Mouse (Mus musculus) Muller cell, postnatal 12 days (primary cell): ENCODE measurements around the gene Col25a1.

Experiments used
- DNase-seq: peaks from one replicate; pipeline ENCODE4 v3.0.0-alpha.2; 2015; ENCODE audit errors: inconsistent ontology term

The Col25a1 gene

GRCm38 (mm10) chr3:130161323-130161917 lies 30.1 kb downstream of the Col25a1 start:
- no peak for DNase-seq

DNA sequence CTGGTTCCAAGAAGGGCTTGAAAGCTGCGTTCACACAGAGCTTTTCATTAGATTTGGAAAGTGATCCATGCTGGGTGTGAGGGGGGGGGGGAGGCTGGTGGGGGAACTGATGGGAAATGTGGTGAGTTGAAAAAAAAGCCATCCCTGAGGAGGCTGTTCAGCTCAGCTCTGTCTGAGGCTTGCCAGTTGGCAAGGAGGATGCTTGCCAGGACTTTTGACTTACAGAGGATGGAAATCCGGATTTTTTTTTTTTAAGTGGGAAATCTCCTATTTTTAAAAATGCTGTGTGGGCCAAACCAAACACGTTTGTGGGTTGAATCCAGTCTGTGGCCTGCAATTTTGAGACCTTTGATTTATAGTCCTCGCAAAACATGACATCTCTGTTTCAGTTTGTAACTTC lies 35.6 kb downstream of the Col25a1 start:
- no peak for DNase-seq

DNA sequence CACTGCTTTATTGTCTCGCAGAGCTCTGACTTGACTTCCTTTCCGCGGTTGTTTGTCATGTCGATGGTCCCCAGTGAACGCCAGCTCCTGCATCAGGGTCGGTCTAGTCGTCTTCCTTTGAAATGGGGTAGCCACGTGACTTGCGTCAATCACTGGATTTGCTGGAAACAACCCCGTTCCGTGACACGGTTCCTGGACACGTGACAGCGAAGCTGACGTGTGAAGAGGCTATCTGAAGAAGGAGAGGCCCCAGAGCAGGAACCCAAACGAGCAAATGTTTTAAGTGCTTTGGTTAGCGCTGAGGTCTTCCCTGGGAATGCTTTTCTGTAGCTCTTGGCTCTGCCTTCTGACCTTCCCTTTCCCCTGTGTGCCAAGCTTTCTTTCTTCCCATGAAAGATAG lies 41.5 kb downstream of the Col25a1 start:
- no peak for DNase-seq

DNA sequence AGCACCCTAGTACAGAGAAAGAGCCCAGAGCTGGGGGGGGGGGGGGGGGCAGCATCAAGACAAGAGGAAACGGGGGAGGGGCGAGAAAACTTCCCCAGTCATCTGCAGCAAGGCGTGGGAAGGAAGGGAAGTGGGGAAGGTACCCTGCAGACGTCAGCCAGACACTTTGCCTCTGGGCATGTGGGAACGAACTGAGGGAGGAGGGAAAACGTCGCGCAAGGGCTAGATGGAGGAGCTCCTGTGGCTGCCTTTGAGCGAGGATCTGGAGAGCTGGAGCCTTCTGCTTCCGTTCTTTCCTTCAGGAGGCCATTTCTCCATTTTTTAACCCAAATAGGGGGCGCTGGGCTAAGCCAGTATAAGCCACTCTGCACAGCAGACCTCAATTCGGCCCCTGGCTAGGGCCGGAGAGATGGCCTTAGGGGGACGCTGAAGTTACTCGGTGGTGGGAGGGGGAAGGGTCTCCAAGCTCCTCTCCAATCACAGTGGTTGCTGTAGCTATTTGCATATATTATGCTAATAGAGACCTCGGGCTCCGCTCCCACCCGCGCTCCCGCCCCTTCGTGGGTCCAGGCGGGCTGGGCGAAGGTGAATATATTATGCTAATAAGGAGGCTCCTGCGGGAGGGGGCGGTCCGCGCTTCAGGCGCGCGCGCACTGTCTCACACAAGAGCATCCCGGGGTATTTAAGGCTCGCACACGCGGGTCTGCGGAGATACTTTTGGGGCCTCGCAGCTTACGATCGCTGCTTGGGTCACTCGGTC lies 49.1 kb downstream of the Col25a1 start:
- peak; percentile 87 for DNase-seq

GRCm38 (mm10) chr3:130180964-130181590 lies 49.8 kb downstream of the Col25a1 start:
- DNase-seq: peak; percentile 16

GRCm38 (mm10) chr3:130181591-130181980 lies 50.3 kb downstream of the Col25a1 start:
- no peak for DNase-seq

DNA sequence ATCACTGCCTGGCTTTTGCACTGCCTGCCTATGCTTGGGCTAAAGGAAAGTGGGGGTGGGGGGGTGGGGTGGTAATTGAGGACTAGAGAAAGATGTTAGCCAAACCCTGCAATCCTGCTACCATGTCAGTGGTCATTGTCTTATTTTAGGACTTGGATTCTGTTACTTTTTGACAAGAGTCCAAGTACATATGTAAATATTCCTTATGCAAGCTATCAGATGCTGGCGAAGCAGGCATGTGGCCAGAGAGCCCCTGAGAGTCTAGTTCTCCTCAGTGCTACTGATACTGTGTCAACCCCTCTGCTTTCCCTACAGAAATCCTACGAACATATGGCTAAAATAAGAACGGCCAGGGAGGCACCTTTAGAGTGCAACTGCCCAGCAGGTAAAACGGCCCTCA lies 51.1 kb downstream of the Col25a1 start:
- no peak for DNase-seq

GRCm38 (mm10) chr3:130185111-130185510 lies 53.8 kb downstream of the Col25a1 start:
- DNase-seq: peak; percentile 9

DNA sequence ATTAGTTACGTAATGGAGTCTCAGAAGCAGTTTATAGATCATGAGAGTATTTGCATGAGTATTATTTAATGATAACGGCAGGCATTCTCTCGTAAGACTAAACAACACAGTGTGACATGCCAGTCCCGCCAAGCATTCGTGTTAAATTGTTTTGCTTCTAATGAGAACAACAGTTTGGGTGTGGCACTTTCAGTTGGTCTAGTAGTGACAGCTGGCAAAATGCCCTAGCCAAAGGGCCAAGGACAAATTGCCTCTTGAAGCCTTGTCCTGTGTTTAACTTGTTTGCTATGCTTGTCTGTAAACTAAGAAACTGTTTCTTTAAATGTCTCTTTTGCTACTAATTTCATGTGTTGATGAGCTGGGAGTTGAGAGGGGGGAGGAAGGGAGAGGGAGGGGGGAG lies 56.3 kb downstream of the Col25a1 start:
- DNase-seq: no peak

- no peak for DNase-seq
Observed at GRCm38 (mm10) chr3:130193450-130193849, 62.1 kb downstream of the Col25a1 start.

GRCm38 (mm10) chr3:130214631-130215030 lies 83.3 kb downstream of the Col25a1 start:
- no peak for DNase-seq

DNA sequence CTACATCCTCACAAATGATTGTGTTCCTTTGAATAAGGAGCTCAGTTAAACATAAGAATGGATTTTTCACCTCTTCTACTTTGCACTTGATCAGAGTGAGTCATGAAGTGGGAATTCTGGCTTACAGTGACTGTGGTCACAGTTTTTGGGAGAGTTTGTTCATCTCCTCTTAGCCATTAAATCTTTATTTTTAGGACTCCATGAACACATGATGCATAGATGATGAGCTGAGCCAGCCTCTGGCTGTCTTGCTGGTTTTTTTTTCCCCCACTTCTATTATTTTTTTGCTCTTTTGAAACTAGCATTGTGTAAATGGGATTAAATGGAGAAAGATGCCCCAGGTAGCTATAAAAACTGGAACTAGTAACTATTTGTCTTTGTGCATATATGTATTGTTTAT lies 84.8 kb downstream of the Col25a1 start:
- DNase-seq: no peak

DNA sequence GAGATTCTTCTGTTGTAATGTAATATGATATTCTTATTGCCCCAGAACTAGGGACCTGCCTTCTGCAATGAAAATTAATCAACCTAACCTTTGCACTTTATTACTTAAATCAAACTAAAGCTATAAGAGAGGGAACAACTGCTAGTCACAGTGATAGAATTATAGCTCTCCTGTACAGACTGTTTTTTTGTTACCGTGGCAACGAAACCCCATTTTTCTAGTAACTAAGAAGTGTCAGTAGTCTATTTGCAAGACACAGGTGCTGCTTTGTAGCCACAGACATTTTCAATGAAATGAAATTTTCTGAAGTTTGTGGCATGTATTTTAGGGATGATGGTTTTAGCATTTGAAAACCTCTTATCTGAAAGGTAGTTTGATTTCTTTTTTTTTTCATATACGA lies 85.3 kb downstream of the Col25a1 start:
- no peak for DNase-seq

- no peak for DNase-seq
Observed at GRCm38 (mm10) chr3:130217705-130218104, 86.4 kb downstream of the Col25a1 start.

DNA sequence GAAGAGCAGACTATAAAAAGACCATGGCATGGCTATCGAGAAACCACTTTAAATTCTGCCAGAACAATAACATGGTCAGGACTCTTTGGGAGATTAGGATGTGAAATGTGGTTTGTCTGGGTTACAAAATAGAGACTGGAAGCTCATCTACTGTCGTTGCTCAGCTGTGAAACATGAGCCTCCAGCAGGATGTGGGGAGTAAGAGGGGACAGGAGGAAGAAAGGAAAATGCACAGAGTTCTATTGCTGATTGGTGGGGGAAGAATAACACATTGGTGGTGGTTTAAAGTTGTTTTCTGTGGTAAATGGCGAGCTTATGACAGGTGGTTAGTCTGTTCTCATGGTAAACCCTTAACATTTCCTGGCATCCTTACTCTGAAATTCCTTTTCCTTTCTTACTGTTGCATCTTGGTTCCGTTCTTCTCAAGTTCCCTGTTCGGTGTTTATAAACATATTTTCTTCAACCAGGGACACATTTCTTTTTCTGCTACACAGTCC lies 87.0 kb downstream of the Col25a1 start:
- DNase-seq: no peak

- no peak for DNase-seq
Observed at GRCm38 (mm10) chr3:130220811-130221210, 89.5 kb downstream of the Col25a1 start.

- DNase-seq: no peak
Observed at GRCm38 (mm10) chr3:130228186-130228585, 96.9 kb downstream of the Col25a1 start.

- no peak for DNase-seq
Observed at GRCm38 (mm10) chr3:130232944-130233343, 101.6 kb downstream of the Col25a1 start.

- no peak for DNase-seq
Observed at GRCm38 (mm10) chr3:130235233-130235632, 103.9 kb downstream of the Col25a1 start.

DNA sequence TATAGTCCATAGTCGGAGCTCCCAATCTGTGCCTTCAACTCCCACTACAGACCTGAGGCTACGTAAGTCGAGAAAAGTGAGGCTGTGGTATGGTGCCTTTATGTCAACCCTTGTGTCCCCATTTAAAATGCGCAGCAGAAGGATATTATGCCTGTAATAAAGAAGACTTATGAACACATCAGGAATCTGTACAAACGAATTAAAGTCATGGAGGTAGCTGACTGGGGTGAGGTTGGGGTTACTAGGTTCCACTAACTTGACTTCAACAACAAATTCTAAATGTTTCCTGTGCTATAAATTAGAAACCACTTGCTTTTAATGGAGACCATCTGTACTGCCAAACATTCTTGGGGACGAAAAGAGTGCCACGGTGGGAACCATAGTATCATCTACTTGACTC lies 104.8 kb downstream of the Col25a1 start:
- no peak for DNase-seq

DNA sequence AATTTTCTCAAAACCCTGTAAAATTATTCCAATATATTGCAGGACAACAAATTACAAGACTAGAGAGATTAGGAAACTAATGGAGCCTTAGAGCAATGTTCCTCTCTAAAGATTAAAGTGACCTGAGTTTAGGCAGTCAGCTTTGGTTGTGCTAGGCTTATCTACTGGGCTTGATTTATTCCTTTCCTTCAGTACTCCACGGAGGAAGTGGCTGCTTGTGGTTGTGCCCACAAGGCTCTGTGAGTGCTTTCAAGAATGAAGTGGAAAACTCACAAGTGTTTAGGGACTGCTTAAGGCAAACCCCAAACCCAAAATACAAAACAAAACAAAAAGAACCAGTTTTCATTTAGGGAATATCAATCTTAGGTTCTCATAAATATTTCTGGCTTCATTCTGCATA lies 106.6 kb downstream of the Col25a1 start:
- no peak for DNase-seq

DNA sequence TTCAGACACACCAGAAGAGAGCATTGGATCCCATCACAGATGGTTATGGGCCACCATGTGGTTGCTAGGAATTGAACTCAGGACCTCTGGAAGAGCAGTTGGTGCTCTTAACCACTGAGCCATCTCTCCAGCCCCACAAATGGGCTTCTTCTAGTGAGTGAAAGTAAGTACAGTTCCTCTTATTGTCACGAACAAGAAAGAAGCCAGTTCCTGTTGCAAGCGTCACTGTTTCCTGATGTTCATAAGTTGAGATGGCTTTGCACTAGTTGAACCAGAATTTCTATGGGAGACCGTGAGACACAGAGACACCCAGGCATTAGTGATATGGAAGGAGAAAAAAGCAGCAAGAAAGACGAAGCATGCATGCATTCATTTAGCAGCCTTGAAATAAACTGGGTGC lies 110.6 kb downstream of the Col25a1 start:
- DNase-seq: no peak
